Mouse (Mus musculus): ENCODE measurements around the gene Ptprg.

- TF ChIP-seq CTCF (conservative IDR thresholded peaks at IDR 0.05; ENCODE audit: low read length) = no peak
- no peak for TF ChIP-seq NANOG (IDR thresholded peaks at IDR 0.05; ENCODE audit: borderline replicate concordance, low read length)
- TF ChIP-seq POU5F1 (IDR thresholded peaks at IDR 0.05; ENCODE audit: borderline replicate concordance, low read length) = no peak
Observed at GRCm38 (mm10) chr14:12056912-12057524, 503.7 kb downstream of the Ptprg start.

Data from E14TG2a.4 (cell line).